Mouse (Mus musculus) urinary bladder, postnatal 25 days (tissue): ENCODE results near the gene Ergic1.

Experiments
- DNase-seq: peaks from one replicate; pipeline ENCODE4 v3.0.0; 2022; ENCODE audit warnings: low spot score

Gene Ergic1

GRCm38 (mm10) chr17:26662978-26663683 lies 101.8 kb downstream of the Ergic1 start, which contains the start of gene Atp6v0e:
Gene Atp6v0e (plus strand): TSS chr17:26663231.
- DNase-seq = peak; percentile 98

DNA sequence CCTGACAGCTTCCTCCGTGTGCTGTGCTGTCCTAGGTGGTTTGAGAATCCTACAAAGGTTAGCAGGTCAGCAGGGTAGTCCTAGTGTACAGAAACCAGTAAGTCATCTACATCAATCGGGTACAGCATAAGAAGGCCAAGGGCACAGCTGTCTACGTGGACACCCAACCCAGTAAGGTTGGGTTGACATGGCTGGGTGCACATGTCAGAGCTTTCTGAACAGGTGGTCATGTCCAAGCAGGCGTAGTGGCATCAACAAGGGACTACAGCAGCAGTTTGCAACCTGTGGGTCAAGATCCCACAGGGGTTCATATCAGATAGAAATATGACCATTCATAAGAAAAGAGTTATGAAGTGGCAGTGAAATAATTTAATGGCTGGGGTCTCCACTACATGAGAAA lies 104.3 kb downstream of the Ergic1 start:
- no peak for DNase-seq

DNA sequence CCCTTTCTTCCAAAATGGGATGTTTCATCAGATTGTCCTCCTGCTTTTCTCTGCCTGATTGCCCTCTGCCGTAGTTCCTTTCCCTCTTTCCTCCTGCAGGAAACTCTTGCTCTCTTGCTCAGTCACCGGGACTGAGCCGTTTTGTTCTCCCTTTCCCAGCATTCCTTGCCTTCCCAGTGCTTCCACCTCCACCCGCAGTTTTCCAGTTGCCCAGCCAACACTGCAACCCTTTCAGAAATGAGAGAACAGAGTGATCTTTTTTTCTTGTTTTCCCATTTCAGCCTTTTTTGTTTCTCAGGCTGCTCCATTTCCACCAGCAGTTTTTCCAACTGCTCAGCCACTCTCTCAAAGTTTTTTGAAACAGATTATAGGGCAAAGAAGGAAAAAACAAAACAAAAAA lies 110.0 kb downstream of the Ergic1 start:
- no peak for DNase-seq

- DNase-seq = no peak
Observed at GRCm38 (mm10) chr17:26675845-26676244, 114.6 kb downstream of the Ergic1 start.

- peak; percentile 84 for DNase-seq
Observed at GRCm38 (mm10) chr17:26676252-26676615, 114.9 kb downstream of the Ergic1 start.

DNA sequence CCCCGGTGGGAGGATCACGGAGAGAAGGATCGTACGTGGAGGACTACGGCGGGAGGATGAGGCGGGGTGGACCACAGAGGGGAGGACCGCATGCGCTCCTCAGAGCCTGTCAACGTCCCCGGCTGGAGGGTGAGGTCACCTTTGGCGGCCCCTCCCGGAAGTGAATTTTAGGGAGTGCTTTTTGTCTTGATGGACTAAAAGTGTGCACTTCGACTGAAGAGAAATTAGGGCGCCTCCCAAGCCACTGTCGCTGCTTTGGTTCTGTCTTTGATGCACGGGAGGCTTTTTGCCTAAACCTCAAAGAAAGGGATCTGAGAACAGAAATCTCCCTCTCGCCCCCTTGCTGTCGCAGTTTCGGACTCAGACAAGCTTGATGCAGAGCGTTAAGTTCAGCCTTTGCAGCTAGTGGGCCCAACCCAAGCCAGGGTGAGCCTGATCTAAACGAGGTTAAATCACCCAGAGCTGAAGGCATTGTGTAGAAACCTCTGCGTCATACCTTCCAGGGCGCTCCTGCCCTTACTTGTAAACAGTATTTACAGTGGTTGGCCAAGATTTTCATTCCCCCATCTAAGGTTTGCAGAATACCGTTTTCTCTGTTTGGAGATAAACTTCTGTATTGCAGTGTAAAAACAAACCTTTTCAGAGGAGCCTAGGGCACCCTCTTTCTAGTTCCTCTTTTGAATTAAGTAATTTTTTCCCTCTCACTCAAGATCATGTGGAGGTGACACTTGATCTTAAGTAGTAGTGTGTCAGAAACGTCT lies 115.5 kb downstream of the Ergic1 start:
- DNase-seq = peak; percentile 63

DNA sequence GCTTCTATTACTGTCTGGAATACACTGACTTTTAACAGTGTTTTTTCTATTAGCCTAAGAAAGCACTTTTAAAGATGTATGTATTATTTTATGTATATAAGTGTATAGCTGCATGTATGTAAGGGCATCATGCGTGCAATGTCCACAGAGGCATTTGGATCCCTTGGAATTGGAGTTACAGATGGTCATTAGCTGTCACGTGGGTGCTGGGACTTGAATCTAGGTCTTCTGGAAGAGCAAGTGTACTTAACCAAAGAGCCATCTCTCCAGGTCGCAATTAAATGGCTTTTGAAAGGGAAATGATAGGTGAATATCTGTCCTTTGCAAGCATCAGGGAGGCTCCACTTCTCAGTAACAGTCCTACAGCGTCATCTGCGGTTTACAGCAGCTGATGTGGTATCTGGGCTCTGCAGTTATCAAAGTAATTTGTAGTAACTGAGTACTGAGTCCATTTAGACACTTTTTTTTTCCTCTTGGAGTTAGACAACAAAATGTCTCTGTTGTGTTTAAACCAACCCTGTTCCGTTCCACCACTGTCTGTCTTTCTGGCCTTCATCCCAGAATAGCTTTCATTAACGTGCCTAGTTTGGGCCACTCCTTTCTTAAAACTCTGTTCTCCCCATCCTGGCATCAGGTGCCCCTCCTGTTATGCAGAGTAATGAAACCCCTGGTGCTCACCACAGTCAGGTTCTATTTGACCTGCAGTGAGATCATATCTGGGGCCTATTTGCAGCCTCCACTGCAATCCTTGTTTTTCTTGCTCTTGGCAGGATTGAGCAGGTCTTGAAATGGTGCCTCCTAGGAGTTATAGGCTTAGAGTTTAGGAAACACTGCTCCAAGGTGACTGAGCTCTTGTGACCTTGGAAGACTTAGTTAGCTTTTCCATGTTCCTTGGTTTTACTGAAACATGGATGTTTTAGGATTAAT lies 116.7 kb downstream of the Ergic1 start:
- no peak for DNase-seq

GRCm38 (mm10) chr17:26681276-26681675 lies 120.0 kb downstream of the Ergic1 start:
- no peak for DNase-seq

DNA sequence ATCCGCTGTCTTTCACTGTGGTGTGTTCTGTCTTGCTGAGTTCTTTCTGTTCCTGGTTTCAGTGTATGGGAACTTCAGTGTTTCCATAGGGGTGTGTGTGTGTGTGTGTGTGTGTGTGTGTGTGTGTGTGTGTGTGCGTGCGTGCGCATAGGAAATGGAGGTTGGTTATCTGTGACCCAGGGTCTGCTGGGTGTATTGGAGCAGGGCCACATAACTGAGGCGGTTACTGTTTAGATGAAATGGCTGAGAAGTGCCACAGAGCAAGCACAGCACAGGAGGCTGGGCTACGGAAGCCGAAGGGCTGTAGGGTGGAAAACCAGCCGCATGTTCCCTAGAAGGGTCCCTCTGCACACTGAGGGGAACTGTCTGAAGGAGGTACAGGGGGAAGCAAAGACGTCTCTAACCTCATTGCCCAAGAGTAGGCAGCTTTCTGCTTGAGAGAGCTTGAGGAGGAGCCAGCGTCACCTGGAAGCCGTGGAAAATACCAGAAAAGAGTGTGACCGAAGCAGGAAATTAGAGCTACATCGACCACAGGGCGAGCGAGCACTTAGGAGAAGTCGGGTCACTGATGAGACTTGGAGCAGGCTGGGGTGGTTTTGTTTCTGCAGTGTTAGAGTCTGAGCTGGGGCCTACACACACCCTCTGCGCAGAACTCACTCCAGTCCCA lies 125.2 kb downstream of the Ergic1 start:
- no peak for DNase-seq

- no peak for DNase-seq
Observed at GRCm38 (mm10) chr17:26688795-26689735, 127.8 kb downstream of the Ergic1 start.

- DNase-seq = no peak
Observed at GRCm38 (mm10) chr17:26689810-26690209, 128.5 kb downstream of the Ergic1 start.

DNA sequence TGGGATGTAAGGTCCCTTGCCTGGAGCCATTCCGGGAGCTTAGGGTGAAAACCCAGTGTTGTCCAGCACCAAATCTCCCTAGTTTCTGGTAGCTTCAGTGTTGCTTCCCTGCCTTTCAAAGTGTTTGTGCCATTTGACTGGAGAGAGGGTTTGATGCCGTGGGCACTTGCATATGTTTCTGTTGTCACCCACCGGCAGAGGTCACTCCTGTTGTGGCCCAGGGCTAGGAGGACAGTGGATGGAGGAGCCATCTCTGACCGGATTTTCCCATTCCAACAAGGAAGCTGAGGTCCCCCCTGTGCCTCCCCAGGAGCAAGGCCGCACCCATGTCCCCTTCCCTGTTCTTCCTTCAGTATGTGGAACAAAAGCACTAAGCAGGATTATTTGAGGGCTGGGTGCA lies 128.9 kb downstream of the Ergic1 start:
- DNase-seq = no peak

DNA sequence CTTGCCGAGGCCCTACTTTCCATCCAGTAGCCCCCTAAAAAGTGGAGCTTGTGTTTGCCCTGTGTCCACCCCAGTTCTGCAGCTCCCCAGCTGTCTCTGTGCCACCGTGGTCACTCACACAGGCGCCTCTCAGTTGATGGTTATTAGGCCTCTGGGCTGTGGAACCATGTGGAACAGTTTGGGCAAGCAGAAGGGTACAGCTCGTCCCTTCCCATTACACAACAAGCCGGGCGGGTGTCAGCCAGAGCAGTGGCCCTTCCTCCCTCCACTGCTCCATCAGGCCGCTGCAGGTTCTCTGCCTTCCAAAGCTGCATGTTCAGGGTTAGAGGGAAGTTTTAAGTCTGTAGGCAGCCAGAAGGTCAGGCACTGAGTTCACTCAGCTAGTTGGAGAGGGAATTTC lies 129.8 kb downstream of the Ergic1 start:
- DNase-seq = no peak

GRCm38 (mm10) chr17:26693424-26693823 lies 132.1 kb downstream of the Ergic1 start:
- no peak for DNase-seq

GRCm38 (mm10) chr17:26694171-26694570 lies 132.9 kb downstream of the Ergic1 start:
- no peak for DNase-seq

DNA sequence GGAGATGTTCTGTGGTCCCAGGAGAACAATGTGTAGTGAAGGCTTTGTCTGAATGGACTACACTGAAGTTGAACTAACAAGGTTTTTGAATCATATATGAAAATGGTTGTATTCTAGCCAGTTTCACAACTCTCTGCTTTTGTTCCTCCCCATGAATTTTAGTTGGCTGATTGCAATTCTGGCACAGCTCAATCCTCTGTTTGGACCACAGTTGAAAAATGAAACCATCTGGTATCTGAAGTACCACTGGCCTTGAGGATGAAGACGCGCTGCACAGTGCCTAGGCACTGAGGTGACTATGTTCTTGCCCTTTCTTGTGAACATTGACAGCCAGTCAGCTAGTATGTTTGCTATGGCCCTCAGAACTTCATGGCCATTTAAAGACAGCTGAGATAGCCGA lies 133.9 kb downstream of the Ergic1 start:
- DNase-seq = no peak

DNA sequence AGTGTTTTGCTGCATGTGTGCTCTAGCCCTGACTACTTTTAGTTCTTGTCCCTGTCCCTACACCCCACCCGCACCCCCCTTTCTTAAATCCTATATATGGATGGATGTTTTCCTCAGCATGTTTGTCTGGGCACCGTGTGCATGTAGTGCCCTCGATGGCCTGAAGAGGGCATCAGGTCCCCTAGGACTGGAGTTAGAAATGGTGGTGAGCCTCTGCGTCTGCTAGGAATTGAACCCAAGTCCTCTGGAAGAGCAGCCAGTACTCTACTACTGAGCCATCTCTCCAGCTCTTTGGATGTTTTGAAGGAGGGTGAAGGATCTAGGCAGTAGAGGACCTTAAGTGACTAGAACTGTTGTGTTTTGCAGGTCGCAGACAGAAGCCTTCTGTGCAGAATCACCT lies 137.6 kb downstream of the Ergic1 start:
- DNase-seq = no peak

DNA sequence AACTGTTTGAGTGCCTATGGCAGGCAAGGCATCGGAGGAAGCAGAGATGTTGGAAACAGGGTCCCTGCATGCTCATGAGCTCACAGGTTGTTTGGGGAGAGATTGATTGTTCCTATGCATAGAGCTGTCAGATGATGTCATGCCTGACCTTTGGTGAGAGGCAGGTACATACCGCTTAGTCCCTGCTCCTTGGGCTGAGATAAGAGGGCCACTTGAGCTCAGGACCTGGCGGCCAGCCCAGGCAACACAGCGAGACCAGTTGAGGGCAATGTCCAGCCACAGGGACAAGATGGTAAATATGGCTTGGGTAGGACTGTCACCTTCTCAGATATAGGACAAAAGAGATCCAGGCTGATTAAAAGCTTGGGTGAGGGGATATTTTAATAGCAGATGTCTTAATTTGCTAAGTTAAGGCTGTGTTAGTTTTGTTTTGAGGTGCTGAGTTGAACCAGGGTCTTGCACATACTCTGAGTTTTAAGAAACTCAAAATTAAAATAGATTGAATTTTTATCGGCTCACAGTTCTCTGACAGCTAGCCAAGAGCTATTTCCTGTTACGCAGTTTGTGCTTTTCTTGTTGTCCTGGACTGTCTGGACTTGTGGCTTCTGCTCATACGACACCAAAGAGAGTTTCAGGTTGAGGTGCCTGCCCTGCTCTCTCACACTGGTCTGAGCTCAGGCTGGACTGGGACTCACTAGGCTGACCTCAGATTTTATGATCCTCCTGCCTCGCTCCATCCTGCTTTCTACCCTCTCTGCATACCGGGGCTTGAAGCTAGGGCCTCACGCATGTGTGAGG lies 138.7 kb downstream of the Ergic1 start:
- no peak for DNase-seq

DNA sequence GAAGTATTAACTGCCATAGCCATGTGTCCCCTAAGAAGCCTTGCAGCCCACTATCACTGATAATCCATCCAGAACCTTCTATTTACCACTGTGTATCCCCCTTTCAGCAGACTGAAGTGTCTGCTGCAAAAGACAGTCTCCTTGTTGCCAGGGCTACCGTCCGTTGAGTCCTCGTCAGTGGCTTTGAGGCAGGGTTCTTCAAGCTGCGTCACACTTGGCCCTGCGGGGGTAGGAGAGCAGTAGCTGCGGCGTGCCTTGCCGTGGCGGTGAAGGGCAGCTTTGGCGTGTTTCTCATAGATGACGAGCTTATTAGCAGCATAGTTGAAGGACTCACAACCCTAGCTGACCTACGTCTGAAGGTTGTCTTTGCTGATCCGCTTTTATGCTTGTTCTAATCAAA lies 140.3 kb downstream of the Ergic1 start:
- DNase-seq = no peak

DNA sequence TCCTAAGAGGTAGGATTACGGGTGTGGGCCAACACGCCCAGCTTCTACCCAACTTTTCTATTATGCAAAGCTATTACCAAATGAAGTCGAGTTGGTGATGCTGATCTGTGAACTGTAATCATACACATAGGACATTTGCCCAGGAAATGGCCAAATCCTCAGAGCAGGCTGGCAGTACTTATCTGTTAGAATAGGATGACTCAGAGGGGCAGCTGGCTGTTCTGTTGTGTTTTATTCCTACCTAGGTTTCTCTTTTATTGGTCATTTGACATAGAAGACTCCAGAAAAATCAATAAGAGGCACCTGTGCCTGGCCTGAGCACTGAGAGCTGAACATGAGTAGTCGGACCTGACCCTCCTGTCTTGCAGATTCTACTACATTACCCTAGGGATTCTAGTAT lies 141.3 kb downstream of the Ergic1 start:
- no peak for DNase-seq
